Mouse (Mus musculus) liver, adult (tissue): ENCODE data around the gene Pnpla2.

Experiments used
- GATA4 ChIP-seq: IDR thresholded peaks from 2 replicates; pipeline ENCODE4 v1.6.1; 2014; ENCODE audit warnings: mild to moderate bottlenecking, low read length; ENCODE audit not compliant: insufficient replicate concordance

The Pnpla2 gene

GRCm38 (mm10) chr7:141458661-141459060 is 3.7 kb downstream of the Pnpla2 start:
- no peak for TF ChIP-seq GATA4

- TF ChIP-seq GATA4, result no peak
Observed at GRCm38 (mm10) chr7:141459301-141459711, 4.3 kb downstream of the Pnpla2 start.

- no peak for TF ChIP-seq GATA4
Observed at GRCm38 (mm10) chr7:141460001-141460390, 5.0 kb downstream of the Pnpla2 start.

- no peak for TF ChIP-seq GATA4
Observed at GRCm38 (mm10) chr7:141460391-141461113, 5.6 kb downstream of the Pnpla2 start, which contains the start of gene Cracr2b. Cracr2b (plus strand) TSS chr7:141461094.

GRCm38 (mm10) chr7:141461521-141462332 is 6.7 kb downstream of the Pnpla2 start:
- TF ChIP-seq GATA4, result no peak

GRCm38 (mm10) chr7:141462333-141462821 is 7.4 kb downstream of the Pnpla2 start:
- no peak for TF ChIP-seq GATA4

GRCm38 (mm10) chr7:141463824-141464602 is 9.0 kb downstream of the Pnpla2 start:
- TF ChIP-seq GATA4, result no peak

GRCm38 (mm10) chr7:141464603-141465201 is 9.7 kb downstream of the Pnpla2 start:
- TF ChIP-seq GATA4, result no peak

GRCm38 (mm10) chr7:141465388-141466044 is 10.5 kb downstream of the Pnpla2 start:
- no peak for TF ChIP-seq GATA4

- no peak for TF ChIP-seq GATA4
Observed at GRCm38 (mm10) chr7:141466045-141466394, 11.0 kb downstream of the Pnpla2 start.

- TF ChIP-seq GATA4, result no peak
Observed at GRCm38 (mm10) chr7:141466607-141467148, 11.7 kb downstream of the Pnpla2 start.

- TF ChIP-seq GATA4, result peak; percentile 4; the same call in 1 of the 2 replicates
Observed at GRCm38 (mm10) chr7:141467230-141468030, 12.4 kb downstream of the Pnpla2 start, which contains the start of gene Cd151. Cd151 (plus strand) TSS chr7:141467392.

GRCm38 (mm10) chr7:141468164-141468521 is 13.1 kb downstream of the Pnpla2 start:
- TF ChIP-seq GATA4, result no peak

- peak; percentile 85; the same call in 1 of the 2 replicates for TF ChIP-seq GATA4
Observed at GRCm38 (mm10) chr7:141468522-141469211, 13.7 kb downstream of the Pnpla2 start.
